12 mouse cellular contexts compared by ENCODE assay signal in the genomic region with DNA sequence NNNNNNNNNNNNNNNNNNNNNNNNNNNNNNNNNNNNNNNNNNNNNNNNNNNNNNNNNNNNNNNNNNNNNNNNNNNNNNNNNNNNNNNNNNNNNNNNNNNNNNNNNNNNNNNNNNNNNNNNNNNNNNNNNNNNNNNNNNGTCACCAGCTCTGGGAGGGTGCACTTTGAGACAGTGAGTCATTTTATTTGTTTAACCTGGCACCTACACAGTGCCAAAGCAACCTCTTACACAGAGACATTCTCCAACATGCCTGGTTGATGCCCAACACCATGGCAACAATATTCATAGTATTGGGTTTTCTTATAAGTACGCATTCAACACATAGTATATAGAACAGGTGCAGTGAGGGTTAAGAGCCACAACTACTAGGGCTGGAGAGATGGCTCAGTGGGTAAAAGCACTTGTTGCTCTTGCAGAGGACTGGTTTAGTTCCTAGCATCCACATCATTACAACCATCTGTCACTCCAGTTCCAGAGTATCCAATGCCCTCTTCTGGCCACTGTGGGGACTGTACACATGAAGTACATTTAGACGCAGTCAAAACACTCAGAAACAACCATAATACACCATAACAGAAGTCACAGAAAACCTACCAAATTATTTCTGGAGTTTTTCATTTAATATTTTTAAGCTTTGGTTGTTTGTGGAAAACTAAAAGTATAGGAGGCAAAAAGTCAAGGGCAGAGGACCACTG.
A peak's percentile ranks its signal among the peaks of the same experiment; 100 is the strongest.
DNase-seq lines count a peak whose midpoint lies in the region; TF ChIP-seq lines count a peak whose summit lies in the region.
"Had no signal": no experiment of that assay in that cellular context is flagged by ENCODE, and none has a peak within 500 bp of the region (broad histone marks: within the 10 kb centered on the region; RNA-seq: fewer than 3 reads in every experiment).

No protein-coding gene starts in this region.

- no peak overlapping the region for H3K4me3 ChIP-seq in heart, adult 2 months
- H3K4me3 ChIP-seq in heart, embryonic 10.5 days, result no peak overlapping the region
- H3K4me3 ChIP-seq in liver, adult 2 months (ENCODE audit: insufficient read depth, low read depth, low read length), result no peak overlapping the region
- H3K4me3 ChIP-seq: liver, embryonic 13.5 days; neural tube, embryonic 13.5 days had no signal

- intact Hi-C loops in heart, adult 2 months (cut with DNase I), result no loop called here

- H3K27ac ChIP-seq in heart, adult 2 months, result no peak overlapping the region
- no peak overlapping the region for H3K27ac ChIP-seq in heart, embryonic 10.5 days
- no peak overlapping the region for H3K27ac ChIP-seq in liver, adult 2 months (replicated peaks; ENCODE audit: insufficient read depth, low read depth, low read length)
- H3K27ac ChIP-seq: liver, embryonic 13.5 days; neural tube, embryonic 13.5 days had no signal

- no peaks in the 10 kb centered on the region for H3K79me2 ChIP-seq in heart, adult 2 months (replicated peaks; ENCODE audit: control insufficient read depth, insufficient read depth, low read length)
- H3K79me2 ChIP-seq in liver, adult 2 months (ENCODE audit: control insufficient read depth, insufficient read depth, low read length), result no peaks in the 10 kb centered on the region

- TF ChIP-seq CTCF in heart, adult 2 months (IDR thresholded peaks at IDR 0.05), result peak; percentile 33; the same call in 1 of the 2 replicates
- 0 out of 2 replicates have a peak, but pooled peaks have one; percentile 13 for TF ChIP-seq CTCF in liver, adult 2 months (IDR thresholded peaks at IDR 0.05; ENCODE audit: low read depth, low read length)

- H3K4me1 ChIP-seq in heart, adult 2 months (ENCODE audit: control insufficient read depth, insufficient read depth, low read length), result no peaks in the 10 kb centered on the region
- peaks cover 31% of the 10 kb centered on the region; the same call in 1 of the 2 replicates for H3K4me1 ChIP-seq in heart, embryonic 10.5 days
- H3K4me1 ChIP-seq in liver, adult 2 months (ENCODE audit: control insufficient read depth, insufficient read depth, low read length), result peaks cover 3% of the 10 kb centered on the region
- H3K4me1 ChIP-seq: liver, embryonic 13.5 days had no signal

- H3K36me3 ChIP-seq in heart, adult 2 months (ENCODE audit: control insufficient read depth, insufficient read depth, low read length), result no peaks in the 10 kb centered on the region
- no peaks in the 10 kb centered on the region for H3K36me3 ChIP-seq in heart, embryonic 10.5 days
- no peaks in the 10 kb centered on the region for H3K36me3 ChIP-seq in liver, adult 2 months (ENCODE audit: control insufficient read depth, insufficient read depth, low read length)
- H3K36me3 ChIP-seq: liver, embryonic 13.5 days; neural tube, embryonic 13.5 days had no signal

- no peak overlapping the region for H3K9ac ChIP-seq in heart, adult 2 months (ENCODE audit: low read depth, low read length)
- no peak overlapping the region for H3K9ac ChIP-seq in liver, adult 2 months (ENCODE audit: low read depth, low read length)
- H3K9ac ChIP-seq: liver, embryonic 13.5 days; neural tube, embryonic 13.5 days had no signal

- no peaks in the 10 kb centered on the region for H3K9me3 ChIP-seq in heart, embryonic 10.5 days
- H3K9me3 ChIP-seq: liver, embryonic 13.5 days; neural tube, embryonic 13.5 days had no signal

- WGBS in heart, adult 2 months, result 99% methylated on average over 2 of the region's 2 CpGs
- 89% methylated on average over 2 of the region's 2 CpGs for WGBS in heart, embryonic 10.5 days
- 81% methylated on average over 2 of the region's 2 CpGs for WGBS in liver, adult 2 months

- H3K27me3 ChIP-seq in heart, adult 2 months (ENCODE audit: control insufficient read depth, insufficient read depth, low read length), result no peaks in the 10 kb centered on the region
- no peaks in the 10 kb centered on the region for H3K27me3 ChIP-seq in heart, embryonic 10.5 days (ENCODE audit: insufficient read depth, poor library complexity, severe bottlenecking)
- H3K27me3 ChIP-seq in liver, adult 2 months (ENCODE audit: control insufficient read depth, insufficient read depth, low read length), result no peaks in the 10 kb centered on the region
- H3K27me3 ChIP-seq: liver, embryonic 13.5 days; neural tube, embryonic 13.5 days had no signal

- TF ChIP-seq EP300 in heart, adult 2 months (IDR thresholded peaks at IDR 0.05; ENCODE audit: insufficient read depth, low read depth, low read length), result no peak

- DNase-seq in heart, adult 2 months, result no peak
- no peak for DNase-seq in heart, embryonic 10.5 days (ENCODE audit: low spot score)
- DNase-seq in liver, adult 2 months (ENCODE audit: extremely low read depth, low read depth, low spot score), result peak; percentile 68
- DNase-seq in liver (no peak), A20 (ENCODE audit: low read depth, low spot score) (peak; percentile 21), R1 (ENCODE audit: low read depth, low spot score) (peak; percentile 17)
- DNase-seq in spleen, postnatal 14 days (ENCODE audit: low spot score in 2 of 2), result no peak
- no peak for DNase-seq in spleen, postnatal 36 days (ENCODE audit: low spot score in 2 of 2)
- DNase-seq: adrenal gland, postnatal 10 days; kidney, adult 11 months; liver, embryonic 13.5 days had no signal

- no peak for TF ChIP-seq POLR2A in heart, adult 2 months (IDR thresholded peaks at IDR 0.05; ENCODE audit: insufficient read depth, low read depth, low read length)
- no peak for TF ChIP-seq POLR2A in liver, adult 2 months (IDR thresholded peaks at IDR 0.05; ENCODE audit: extremely low read depth, insufficient read depth, low read length)

Comparison
In these comparisons a context has a peak if more than half of its experiments do, and no peak if none do; other contexts are left out.
1. DNase-seq: peak in liver, adult 2 months (single experiment), A20 (single experiment) and R1 (single experiment); none in heart, adult 2 months (0 of 2), heart, embryonic 10.5 days (single experiment), liver (single experiment), spleen, postnatal 14 days (0 of 2) and spleen, postnatal 36 days (0 of 2).